Mouse (Mus musculus) heart, embryonic 13.5 days (tissue): Measurements from ENCODE around the gene Scarb1. TPM values are rescaled to one million over a fixed set of nuclear protein-coding genes. Genes with fewer than 3 reads are reported as not detected.

Experiments
- ATAC-seq: fragments of 200-750 bp; cut with Nextera tagmentation; 2 replicates; pipeline ENCODE4 v1.8.0; 2017; ENCODE audit warnings: moderate TSS enrichment; ENCODE audit not compliant: insufficient number of reproducible peaks, low FRiP score, low TSS enrichment; ENCODE audit errors: extremely low read depth
- H3K27ac ChIP-seq: fragments of 300-500 bp; sonication (generic); replicated peaks from 2 replicates; pipeline ENCODE4 v1.5.1; 2015; ENCODE audit warnings: moderate library complexity, mild to moderate bottlenecking, inconsistent platforms
- H3K27me3 ChIP-seq: fragments of 300-500 bp; sonication (generic); replicated peaks from 2 replicates; pipeline ENCODE4 v1.6.1; 2015; ENCODE audit warnings: mild to moderate bottlenecking, inconsistent platforms
- H3K36me3 ChIP-seq: fragments of 300-500 bp; sonication (generic); 2 replicates; pipeline ENCODE4 v1.6.1; 2015; ENCODE audit warnings: mild to moderate bottlenecking, inconsistent platforms
- H3K4me1 ChIP-seq: fragments of 300-500 bp; sonication (generic); 2 replicates; pipeline ENCODE4 v1.6.1; 2015; ENCODE audit warnings: inconsistent platforms
- H3K4me2 ChIP-seq: fragments of 300-500 bp; sonication (generic); 2 replicates; pipeline ENCODE4 v1.6.1; 2015; ENCODE audit warnings: inconsistent platforms, mild to moderate bottlenecking, moderate library complexity
- H3K4me3 ChIP-seq: fragments of 300-500 bp; sonication (generic); 2 replicates; pipeline ENCODE4 v1.5.1; 2015; ENCODE audit warnings: moderate library complexity, mild to moderate bottlenecking, inconsistent platforms
- H3K9ac ChIP-seq: fragments of 300-500 bp; sonication (generic); 2 replicates; pipeline ENCODE4 v1.6.1; 2015; ENCODE audit warnings: inconsistent platforms, mild to moderate bottlenecking, moderate library complexity
- H3K9me3 ChIP-seq: fragments of 300-500 bp; sonication (generic); 2 replicates; pipeline ENCODE4 v1.6.1; 2016; ENCODE audit warnings: inconsistent platforms
- WGBS: fragments of 180-500 bp; shearing (Covaris S2); methylation state at CpG from one replicate; pipeline ENCODE4 v1.1.7; 2015; ENCODE audit warnings: mixed read lengths; 5-methylcytosine and 5-hydroxymethylcytosine counted together
- polyA plus RNA-seq: library from polyadenylated mRNA; unstranded; fragments of >200 nt; fragmentation: Nextera tagmentation; extraction: Ambion mirVana; gene quantifications from 2 replicates; pipeline ENCODE4 v1.2.1, GENCODE M21; 2015

The Scarb1 gene
- polyA plus RNA-seq, 1 experiment from 2014 or later: 69.7 TPM

DNA sequence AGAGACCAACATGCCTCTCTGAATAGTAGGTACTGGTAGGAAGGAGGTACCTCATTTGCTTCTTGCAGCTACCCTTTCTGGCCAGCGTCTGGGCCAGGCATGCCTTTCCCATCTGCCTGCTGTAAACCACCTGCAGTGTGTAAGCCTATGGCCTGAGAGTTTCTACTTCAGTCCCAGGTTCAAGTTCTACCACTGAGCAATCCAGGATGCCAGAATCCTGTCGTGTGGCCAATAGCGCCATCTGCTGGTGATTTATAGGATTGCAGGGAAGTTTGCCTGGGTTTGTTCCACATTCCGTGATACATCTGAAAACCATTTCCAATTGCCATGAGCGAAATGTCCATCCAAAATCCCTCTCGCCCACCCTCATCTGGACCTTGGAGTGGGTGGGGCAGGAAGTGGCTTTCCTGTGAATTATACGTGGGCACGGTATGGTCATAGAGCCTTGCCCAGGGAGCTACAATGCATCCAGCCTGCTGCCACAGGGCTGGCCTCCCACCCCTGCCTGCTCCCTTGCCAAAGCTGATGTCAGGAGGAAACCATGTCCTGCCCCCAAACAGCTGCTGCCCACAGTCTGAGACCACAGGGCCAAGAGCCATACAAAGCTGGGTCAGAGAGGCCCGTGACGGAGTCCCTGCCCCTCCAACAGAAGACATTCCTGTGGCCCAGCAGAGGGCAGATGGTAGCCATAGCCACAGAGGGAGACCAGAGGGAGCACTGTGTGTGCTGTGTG is 72.7 kb downstream of the Scarb1 start:
- Histone ChIP-seq H3K9me3 (no peaks in the 10 kb centered on the region), H3K4me3 (peak overlapping the region; percentile 29; the same call in 1 of the 2 replicates), H3K27ac (no peak overlapping the region), H3K4me2 (peak overlapping the region; percentile 62), H3K36me3 (no peaks in the 10 kb centered on the region), H3K9ac (peak overlapping the region; percentile 24; the same call in 1 of the 2 replicates), H3K27me3 (no peaks in the 10 kb centered on the region), H3K4me1 (peaks cover 67% of the 10 kb centered on the region)
- no peak for ATAC-seq
- WGBS: 22% methylated on average over 10 of the region's 10 CpGs

DNA sequence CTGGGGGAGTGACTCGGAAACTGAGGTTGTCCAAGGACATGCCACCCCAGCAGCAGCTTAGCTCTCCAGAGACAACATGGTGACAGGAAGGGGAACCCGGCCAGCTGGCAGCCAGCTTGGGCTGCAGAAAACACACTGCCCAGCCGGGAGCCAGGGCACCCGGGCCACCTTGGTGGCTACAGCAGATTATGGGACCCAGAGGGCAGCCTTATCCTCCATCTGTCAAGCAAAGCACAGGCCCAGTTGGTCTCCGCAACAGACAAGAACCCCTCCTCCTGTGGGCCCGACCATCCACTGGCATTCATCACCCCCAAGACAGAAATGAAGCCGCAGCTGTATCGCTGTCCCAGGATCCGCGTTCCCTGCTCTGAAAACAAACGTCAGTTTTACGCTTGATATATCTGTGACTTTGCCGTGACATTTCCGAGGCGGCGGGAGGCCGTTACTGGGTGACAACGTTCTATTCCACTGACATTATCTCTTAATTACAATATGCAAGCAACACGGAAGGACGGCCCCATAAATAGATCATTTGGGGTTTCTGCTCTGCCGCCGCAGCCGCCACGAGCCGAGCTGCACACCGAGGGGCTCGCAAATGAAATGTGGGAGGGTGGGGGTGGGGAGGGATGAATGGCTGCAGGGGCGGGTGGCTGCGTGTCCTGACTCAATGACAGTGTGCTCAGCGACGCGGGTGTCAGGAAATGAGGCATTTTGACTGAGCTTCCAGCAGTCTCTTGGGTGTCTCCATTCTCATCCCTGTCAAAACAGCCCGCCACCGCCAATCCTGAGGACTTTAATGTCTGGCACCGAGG is 73.5 kb downstream of the Scarb1 start:
- 37% methylated on average over 35 of the region's 35 CpGs for WGBS
- Histone ChIP-seq H3K27ac (peak overlapping the region; percentile 61), H3K4me1 (peaks cover 59% of the 10 kb centered on the region), H3K4me2 (peak overlapping the region; percentile 62), H3K9ac (peak overlapping the region; percentile 63), H3K9me3 (no peaks in the 10 kb centered on the region), H3K4me3 (peak overlapping the region; percentile 29), H3K27me3 (no peaks in the 10 kb centered on the region), H3K36me3 (no peaks in the 10 kb centered on the region)
- ATAC-seq: no peak

DNA sequence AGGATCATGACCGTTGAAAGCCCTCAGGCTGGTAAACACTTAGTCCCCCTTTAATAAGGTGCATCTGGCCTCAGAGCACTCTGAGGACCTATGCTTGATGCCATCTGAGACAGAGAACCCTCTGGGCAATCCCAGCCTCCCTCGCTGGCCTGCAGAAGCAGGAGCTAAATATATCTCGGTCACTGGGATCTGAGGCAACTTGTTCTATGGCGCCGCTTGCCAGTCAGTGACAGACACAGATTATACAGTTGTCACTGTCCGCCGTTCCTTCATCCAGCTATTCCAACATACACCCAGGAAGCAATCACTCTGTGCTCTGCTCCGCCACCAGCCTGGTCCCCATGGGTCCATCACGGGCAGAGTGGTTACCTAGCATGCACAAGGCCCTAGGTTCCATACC is 74.8 kb downstream of the Scarb1 start:
- H3K27ac ChIP-seq: peak overlapping the region; percentile 62
- H3K9ac ChIP-seq: no peak overlapping the region
- H3K9me3 ChIP-seq: no peaks in the 10 kb centered on the region
- H3K4me2 ChIP-seq: peak overlapping the region; percentile 11; the same call in 1 of the 2 replicates
- H3K27me3 ChIP-seq: no peaks in the 10 kb centered on the region
- H3K36me3 ChIP-seq: no peaks in the 10 kb centered on the region
- H3K4me3 ChIP-seq: no peak overlapping the region
- 41% methylated on average over 9 of the region's 9 CpGs for WGBS
- no peak for ATAC-seq
- H3K4me1 ChIP-seq: peaks cover 53% of the 10 kb centered on the region

DNA sequence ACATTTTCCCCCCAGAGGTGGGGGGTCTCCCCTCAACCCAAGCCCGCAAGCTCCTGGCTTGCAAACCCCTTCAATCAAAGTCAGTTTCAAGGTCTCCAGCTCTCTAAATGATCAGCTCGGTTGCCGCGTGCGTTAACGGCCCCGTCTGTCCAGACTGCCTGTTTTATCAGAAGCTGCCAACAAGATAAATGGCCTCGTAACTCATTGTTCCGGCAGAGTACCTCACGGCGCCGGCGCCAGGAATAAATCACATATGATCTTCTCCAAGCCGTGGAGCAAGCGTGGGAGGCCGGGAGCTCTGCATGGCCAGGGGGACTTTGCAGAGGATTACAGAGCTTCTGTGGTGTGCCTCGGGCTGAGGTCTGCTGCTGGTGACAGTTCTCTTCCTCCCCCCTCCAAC is 76.2 kb downstream of the Scarb1 start:
- no peaks in the 10 kb centered on the region for H3K9me3 ChIP-seq
- H3K27ac ChIP-seq: peak overlapping the region; percentile 13
- no peaks in the 10 kb centered on the region for H3K36me3 ChIP-seq
- peak overlapping the region; percentile 41; the same call in 1 of the 2 replicates for H3K9ac ChIP-seq
- WGBS: 3% methylated on average over 17 of the region's 17 CpGs
- no peak overlapping the region for H3K4me3 ChIP-seq
- no peak for ATAC-seq
- H3K4me1 ChIP-seq: peaks cover 48% of the 10 kb centered on the region
- peak overlapping the region; percentile 18 for H3K4me2 ChIP-seq
- H3K27me3 ChIP-seq: peaks cover 4% of the 10 kb centered on the region

DNA sequence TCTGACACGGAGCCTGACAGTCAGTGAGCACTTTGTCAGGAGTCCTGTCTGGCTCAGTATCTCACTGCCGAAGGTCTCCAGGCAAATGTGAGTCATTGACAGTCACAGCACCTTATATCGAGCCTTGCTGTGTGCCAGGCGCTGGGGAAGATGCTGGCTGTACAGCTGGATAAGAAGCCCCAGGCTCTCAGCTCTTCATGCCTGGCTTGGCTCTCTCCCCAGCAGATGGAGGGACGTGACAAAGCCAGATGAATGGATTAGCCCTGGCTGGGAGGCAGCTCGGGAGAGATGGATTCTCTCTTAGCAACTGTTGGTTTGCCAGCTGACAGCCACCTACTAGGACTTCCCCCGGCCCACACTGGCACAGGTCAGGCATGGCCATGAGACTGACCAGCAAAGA is 78.3 kb downstream of the Scarb1 start:
- WGBS: 48% methylated on average over 7 of the region's 7 CpGs
- no peak for ATAC-seq
- peaks cover 34% of the 10 kb centered on the region for H3K4me1 ChIP-seq
- H3K27me3 ChIP-seq: peaks cover 12% of the 10 kb centered on the region
- H3K4me3 ChIP-seq: no peak overlapping the region
- no peak overlapping the region for H3K4me2 ChIP-seq
- no peaks in the 10 kb centered on the region for H3K9me3 ChIP-seq
- no peak overlapping the region for H3K9ac ChIP-seq
- H3K36me3 ChIP-seq: no peaks in the 10 kb centered on the region
- no peak overlapping the region for H3K27ac ChIP-seq

DNA sequence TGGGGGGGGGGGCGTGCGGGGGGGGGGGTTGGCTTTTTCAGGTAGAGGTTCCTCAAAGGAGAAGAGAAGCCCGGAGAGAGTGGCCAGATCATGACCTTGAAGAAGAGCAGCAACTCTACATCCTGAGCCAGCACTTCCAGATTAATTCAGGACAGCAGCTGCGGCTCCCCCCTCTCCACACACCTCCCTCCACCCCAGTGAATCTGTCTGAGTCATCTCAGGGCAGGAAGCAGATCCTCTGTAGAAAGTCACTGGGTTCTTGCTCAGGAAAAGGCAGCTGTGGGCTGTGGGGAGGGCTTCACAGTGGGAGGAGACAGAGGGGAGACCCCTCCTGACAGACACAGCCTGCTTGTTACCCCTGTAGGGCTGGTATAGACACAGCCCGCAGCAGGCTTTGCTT is 87.0 kb downstream of the Scarb1 start:
- Histone ChIP-seq H3K4me2 (no peak overlapping the region), H3K27ac (no peak overlapping the region), H3K27me3 (no peaks in the 10 kb centered on the region), H3K36me3 (no peaks in the 10 kb centered on the region), H3K4me3 (no peak overlapping the region), H3K4me1 (peaks cover 16% of the 10 kb centered on the region), H3K9me3 (no peaks in the 10 kb centered on the region), H3K9ac (no peak overlapping the region)
- ATAC-seq: no peak
- WGBS: 52% methylated on average over 3 of the region's 5 CpGs

DNA sequence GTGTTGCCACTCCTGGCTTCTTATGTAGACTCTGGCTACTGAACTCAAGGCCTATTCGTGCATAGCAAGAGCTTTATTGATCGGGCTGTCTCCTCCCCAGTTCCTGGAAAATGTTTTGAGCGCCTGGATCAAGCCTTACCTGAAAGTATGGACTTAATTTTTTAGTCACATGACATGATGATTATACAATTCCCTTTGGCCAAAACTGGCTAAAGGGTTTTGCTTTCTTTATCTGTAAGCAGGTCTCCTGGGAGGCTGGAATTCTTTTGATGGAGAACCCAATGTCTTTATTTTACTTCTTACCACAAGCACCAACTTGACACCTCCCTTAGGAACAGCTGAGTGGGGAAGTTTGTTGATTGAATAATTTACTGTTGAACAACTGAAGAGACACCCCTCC is 87.4 kb downstream of the Scarb1 start:
- H3K4me1 ChIP-seq: peaks cover 17% of the 10 kb centered on the region
- no peaks in the 10 kb centered on the region for H3K27me3 ChIP-seq
- no peak overlapping the region for H3K4me2 ChIP-seq
- no peak overlapping the region for H3K27ac ChIP-seq
- H3K9ac ChIP-seq: no peak overlapping the region
- H3K36me3 ChIP-seq: no peaks in the 10 kb centered on the region
- H3K9me3 ChIP-seq: no peaks in the 10 kb centered on the region
- no peak overlapping the region for H3K4me3 ChIP-seq
- 83% methylated on average over 3 of the region's 3 CpGs for WGBS
- no peak for ATAC-seq

DNA sequence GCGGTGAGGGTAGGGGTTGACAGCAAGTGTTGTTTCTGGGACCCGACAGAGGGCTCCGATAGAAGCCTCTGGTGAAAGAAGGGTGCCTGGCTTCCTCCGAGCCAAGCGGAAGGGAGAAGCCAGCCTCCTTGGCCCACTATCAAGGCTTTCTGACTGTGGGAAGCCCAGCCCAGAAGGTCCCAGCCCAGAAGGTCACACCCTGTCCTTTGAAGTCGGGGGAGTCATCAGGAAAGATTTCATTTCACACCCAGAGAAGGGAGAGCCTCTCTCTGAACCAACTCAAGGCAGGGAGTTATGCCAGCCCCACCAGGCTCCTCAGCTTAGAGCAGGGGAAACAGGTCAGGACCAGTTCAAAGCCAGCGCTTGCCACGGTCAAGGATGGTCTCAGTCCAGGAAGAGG is 88.2 kb downstream of the Scarb1 start:
- H3K9ac ChIP-seq: no peak overlapping the region
- peaks cover 17% of the 10 kb centered on the region for H3K4me1 ChIP-seq
- 55% methylated on average over 8 of the region's 8 CpGs for WGBS
- no peaks in the 10 kb centered on the region for H3K27me3 ChIP-seq
- no peak for ATAC-seq
- H3K4me3 ChIP-seq: no peak overlapping the region
- H3K9me3 ChIP-seq: no peaks in the 10 kb centered on the region
- no peak overlapping the region for H3K4me2 ChIP-seq
- H3K27ac ChIP-seq: 0 out of 2 replicates have a peak overlapping the region, but pooled peaks have one; percentile 15
- H3K36me3 ChIP-seq: no peaks in the 10 kb centered on the region

DNA sequence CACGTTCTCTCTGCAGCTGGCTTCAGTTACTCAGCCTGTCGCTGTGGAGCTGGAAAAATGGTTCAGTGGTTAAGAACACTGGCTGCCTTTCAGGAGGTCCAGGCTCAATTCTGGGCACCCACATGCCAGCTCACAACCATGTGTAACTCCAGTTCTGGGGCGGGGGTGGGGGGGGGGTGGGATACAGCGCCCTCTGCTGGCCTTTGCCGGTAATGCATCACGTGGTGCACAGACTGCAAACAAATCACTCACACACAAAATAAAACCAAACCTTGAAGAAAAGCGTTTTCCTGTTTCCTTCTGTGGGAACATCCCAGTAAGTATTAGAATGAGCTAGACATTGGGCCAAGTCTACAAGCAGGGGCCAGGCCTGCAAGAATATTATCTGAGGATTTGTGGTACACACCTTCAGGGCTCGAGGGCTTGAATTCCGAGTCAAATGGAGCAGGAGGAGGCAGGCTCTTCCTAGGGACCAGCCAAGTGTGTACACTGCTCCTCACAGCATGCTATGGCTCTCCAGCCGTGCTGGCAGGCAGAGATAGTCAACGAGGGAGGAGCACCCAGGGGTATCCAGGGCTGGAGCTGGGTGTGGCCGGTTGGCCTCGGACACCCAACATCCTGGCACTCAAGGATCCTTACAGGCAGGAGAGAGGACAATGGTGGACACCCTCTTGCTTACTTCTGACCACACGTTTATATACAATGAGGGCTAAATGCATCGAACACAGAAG is 88.8 kb downstream of the Scarb1 start:
- Histone ChIP-seq H3K4me2 (no peak overlapping the region), H3K4me1 (peaks cover 17% of the 10 kb centered on the region), H3K27ac (0 out of 2 replicates have a peak overlapping the region, but pooled peaks have one; percentile 15), H3K9me3 (no peaks in the 10 kb centered on the region), H3K9ac (no peak overlapping the region), H3K36me3 (no peaks in the 10 kb centered on the region), H3K4me3 (no peak overlapping the region), H3K27me3 (no peaks in the 10 kb centered on the region; the same call in 1 of the 2 replicates)
- no peak for ATAC-seq
- WGBS: 43% methylated on average over 15 of the region's 15 CpGs

DNA sequence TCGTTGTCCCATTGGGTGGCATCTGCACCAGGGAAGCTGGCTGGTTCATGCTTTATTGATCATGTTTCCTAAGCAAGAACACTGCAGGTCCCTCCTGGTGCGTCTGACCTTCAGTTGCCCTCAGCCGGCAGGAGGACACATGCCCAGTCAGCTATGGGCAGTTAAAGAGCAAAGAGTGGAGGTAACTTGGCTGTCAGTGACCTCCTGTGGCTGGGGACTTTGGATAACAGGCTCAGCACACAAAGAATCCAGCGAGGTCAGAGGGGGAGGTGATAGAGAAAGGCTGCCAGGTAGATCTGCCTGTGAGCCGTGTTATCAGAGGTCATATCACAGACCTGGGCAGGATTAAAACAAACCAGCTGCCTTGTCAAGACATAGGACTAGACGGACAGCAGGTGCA is 91.7 kb downstream of the Scarb1 start:
- Histone ChIP-seq H3K27me3 (no peaks in the 10 kb centered on the region; the same call in 1 of the 2 replicates), H3K4me2 (no peak overlapping the region), H3K36me3 (no peaks in the 10 kb centered on the region), H3K9me3 (no peaks in the 10 kb centered on the region), H3K4me1 (peaks cover 35% of the 10 kb centered on the region), H3K27ac (no peak overlapping the region), H3K4me3 (no peak overlapping the region), H3K9ac (no peak overlapping the region)
- ATAC-seq: no peak
- WGBS: 38% methylated on average over 6 of the region's 6 CpGs

DNA sequence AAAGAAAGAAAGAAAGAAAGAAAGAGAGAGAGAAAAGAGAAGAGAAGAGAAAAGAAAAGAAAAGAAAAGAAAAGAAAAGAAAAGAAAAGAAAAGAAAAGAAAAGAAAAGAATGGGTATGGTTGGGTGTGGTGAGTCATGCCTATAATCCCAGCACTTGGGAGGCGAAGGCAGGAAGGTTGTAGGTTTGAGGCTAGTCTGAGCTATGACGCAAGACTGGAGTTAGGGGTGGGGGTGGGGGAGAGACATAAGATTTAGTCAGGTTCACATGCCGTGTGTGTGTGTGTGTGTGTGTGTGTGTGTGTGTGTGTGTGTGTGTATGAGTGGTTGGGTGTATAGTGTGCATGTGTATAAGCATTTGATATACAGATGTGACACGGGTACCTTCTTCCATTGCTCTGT is 94.2 kb downstream of the Scarb1 start:
- peaks cover 35% of the 10 kb centered on the region for H3K4me1 ChIP-seq
- no peak overlapping the region for H3K4me2 ChIP-seq
- no peak overlapping the region for H3K4me3 ChIP-seq
- no peak for ATAC-seq
- no peaks in the 10 kb centered on the region for H3K9me3 ChIP-seq
- no peaks in the 10 kb centered on the region; the same call in 1 of the 2 replicates for H3K27me3 ChIP-seq
- no peaks in the 10 kb centered on the region for H3K36me3 ChIP-seq
- no peak overlapping the region for H3K27ac ChIP-seq
- no peak overlapping the region for H3K9ac ChIP-seq
- WGBS: 82% methylated on average over 4 of the region's 4 CpGs
